Mouse (Mus musculus) bone marrow macrophage, adult 2 months (primary cell): ENCODE results near the gene Epas1.

Experiments used
- CTCF ChIP-seq: IDR thresholded peaks from 2 replicates; pipeline ENCODE4 v1.5.1; 2012; ENCODE audit warnings: low read depth, mild to moderate bottlenecking, low read length, moderate library complexity
- POLR2A ChIP-seq: IDR thresholded peaks from 2 replicates; pipeline ENCODE4 v1.6.1; 2012; ENCODE audit warnings: mild to moderate bottlenecking, low read depth, low read length, borderline replicate concordance

DNA sequence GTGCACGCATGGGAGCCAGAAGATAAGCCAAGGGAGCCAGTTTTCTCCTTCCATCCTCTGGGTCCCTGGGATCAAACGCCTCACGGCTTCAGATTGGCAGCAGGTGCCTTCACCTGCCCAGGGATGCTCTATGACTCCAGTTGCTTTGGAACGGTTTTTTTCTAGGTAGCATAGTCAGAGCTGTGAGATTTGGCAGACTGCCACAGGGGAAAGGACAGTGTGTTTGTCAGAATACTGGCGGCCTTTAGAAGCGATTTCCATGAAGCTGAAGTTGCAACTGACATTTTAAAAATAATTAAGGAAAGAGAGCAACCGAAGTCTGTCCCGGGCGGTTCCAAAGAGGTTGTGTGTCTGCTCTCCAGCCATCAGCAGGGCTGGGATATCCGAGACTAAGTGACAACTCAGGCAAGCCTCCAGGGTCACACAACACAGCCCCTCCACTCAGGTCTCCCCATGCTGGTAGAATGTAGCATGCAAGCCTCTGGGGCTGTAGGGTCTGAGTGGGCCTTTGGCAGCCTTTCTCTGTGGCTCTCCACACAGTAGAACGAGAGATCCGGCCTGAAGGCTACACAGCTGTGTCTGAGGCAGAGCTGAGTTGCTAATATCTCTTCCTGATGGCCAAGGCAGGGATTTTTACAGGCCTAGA is 28.4 kb downstream of the Epas1 start:
- TF ChIP-seq CTCF (no peak), POLR2A (no peak)
